ENCODE assay signal across 10 mouse cellular contexts in the genomic region with DNA sequence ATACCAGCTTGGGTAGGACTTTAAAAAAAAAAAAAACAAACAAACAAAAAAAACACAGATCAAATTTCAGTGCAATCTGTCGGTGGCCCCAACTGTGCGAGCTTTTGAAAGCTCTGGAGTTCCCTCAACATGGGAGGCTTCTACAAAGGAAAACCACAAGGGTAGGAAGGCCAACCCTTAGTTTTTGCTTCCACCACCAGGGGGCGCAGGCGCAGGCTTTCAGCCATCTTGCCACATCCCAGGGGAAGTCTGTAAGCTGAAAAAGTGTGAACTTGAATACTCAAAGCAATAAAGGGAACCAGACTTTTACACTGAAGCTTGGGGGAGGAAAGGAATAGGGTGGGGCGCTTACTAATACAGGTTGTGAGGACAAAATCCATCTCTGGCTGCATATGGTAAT. TPM values are rescaled to one million over a fixed set of nuclear protein-coding genes. Genes with fewer than 3 reads are reported as not detected.
DNase-seq lines count a peak whose midpoint lies in the region; ATAC-seq and TF ChIP-seq lines count a peak whose summit lies in the region.
"Had no signal": no experiment of that assay in that cellular context is flagged by ENCODE, and none has a peak within 500 bp of the region (broad histone marks: within the 10 kb centered on the region; RNA-seq: fewer than 3 reads in every experiment).

No protein-coding gene starts in this region.

- DNase-seq in hindbrain, embryonic 11.5 days (ENCODE audit: low spot score), result peak; percentile 80
- peak; percentile 78 for DNase-seq in NIH3T3 (ENCODE audit: low read depth)
- peak; percentile 32 for DNase-seq in cerebellum, adult 9-11 months
- DNase-seq in gastrocnemius, postnatal 25 days, result peak; percentile 12
- DNase-seq in layer of hippocampus, postnatal 25 days (ENCODE audit: extremely low spot score in 1 of 2, low spot score in 1 of 2), result peak; percentile 56 to 66
- peak; percentile 19 for DNase-seq in midbrain, postnatal 0 days (ENCODE audit: low spot score)
- DNase-seq in testis, postnatal 10 days (ENCODE audit: low spot score), result peak; percentile 89

- 32% methylated on average over 5 of the region's 5 CpGs for WGBS in hindbrain, embryonic 11.5 days
- 35% methylated on average over 5 of the region's 5 CpGs for WGBS in hindbrain, embryonic 12.5 days
- 38% methylated on average over 5 of the region's 5 CpGs for WGBS in midbrain, postnatal 0 days

- no peak overlapping the region for H3K9ac ChIP-seq in hindbrain, embryonic 11.5 days (ENCODE audit: low read depth, low read length)
- no peak overlapping the region for H3K9ac ChIP-seq in hindbrain, embryonic 12.5 days
- no peak overlapping the region for H3K9ac ChIP-seq in midbrain, postnatal 0 days (replicated peaks; ENCODE audit: low read length, poor library complexity, severe bottlenecking)
- H3K9ac ChIP-seq: embryonic facial prominence, embryonic 13.5 days had no signal

- no peak for ATAC-seq in hindbrain, embryonic 11.5 days (ENCODE audit: low FRiP score)
- no peak for ATAC-seq in hindbrain, embryonic 12.5 days (ENCODE audit: low FRiP score)
- no peak for ATAC-seq in midbrain, postnatal 0 days (ENCODE audit: low FRiP score)

- H3K4me3 ChIP-seq in hindbrain, embryonic 11.5 days (ENCODE audit: low read depth, low read length), result no peak overlapping the region
- no peak overlapping the region for H3K4me3 ChIP-seq in hindbrain, embryonic 12.5 days
- no peak overlapping the region for H3K4me3 ChIP-seq in midbrain, postnatal 0 days (ENCODE audit: low read depth, low read length)
- H3K4me3 ChIP-seq: embryonic facial prominence, embryonic 13.5 days had no signal

- H3K9me3 ChIP-seq in hindbrain, embryonic 11.5 days (ENCODE audit: control insufficient read depth, low read length), result no peaks in the 10 kb centered on the region
- no peaks in the 10 kb centered on the region for H3K9me3 ChIP-seq in hindbrain, embryonic 12.5 days (replicated peaks)
- no peaks in the 10 kb centered on the region for H3K9me3 ChIP-seq in midbrain, postnatal 0 days (ENCODE audit: low read length)
- H3K9me3 ChIP-seq: embryonic facial prominence, embryonic 13.5 days had no signal

- H3K27me3 ChIP-seq in hindbrain, embryonic 11.5 days (ENCODE audit: control insufficient read depth, insufficient read depth, low read length), result no peaks in the 10 kb centered on the region
- no peaks in the 10 kb centered on the region for H3K27me3 ChIP-seq in hindbrain, embryonic 12.5 days
- no peaks in the 10 kb centered on the region for H3K27me3 ChIP-seq in midbrain, postnatal 0 days (ENCODE audit: insufficient read depth, low read length)
- H3K27me3 ChIP-seq: embryonic facial prominence, embryonic 13.5 days had no signal

- peak; percentile 67 for TF ChIP-seq CTCF in midbrain, postnatal 0 days (IDR thresholded peaks at IDR 0.05)

- no peaks in the 10 kb centered on the region for H3K36me3 ChIP-seq in hindbrain, embryonic 11.5 days (ENCODE audit: control insufficient read depth, insufficient read depth, low read length)
- H3K36me3 ChIP-seq in hindbrain, embryonic 12.5 days, result no peaks in the 10 kb centered on the region
- H3K36me3 ChIP-seq in midbrain, postnatal 0 days (ENCODE audit: insufficient read depth, low read length), result no peaks in the 10 kb centered on the region
- H3K36me3 ChIP-seq: embryonic facial prominence, embryonic 13.5 days had no signal

- no peak overlapping the region for H3K27ac ChIP-seq in hindbrain, embryonic 11.5 days (ENCODE audit: low read depth, low read length)
- H3K27ac ChIP-seq in hindbrain, embryonic 12.5 days, result no peak overlapping the region
- no peak overlapping the region for H3K27ac ChIP-seq in midbrain, postnatal 0 days (ENCODE audit: low read depth, low read length)
- H3K27ac ChIP-seq: embryonic facial prominence, embryonic 13.5 days; macrophage had no signal

- H3K4me1 ChIP-seq in hindbrain, embryonic 11.5 days (replicated peaks; ENCODE audit: control insufficient read depth, insufficient read depth, low read length), result no peaks in the 10 kb centered on the region
- no peaks in the 10 kb centered on the region for H3K4me1 ChIP-seq in hindbrain, embryonic 12.5 days
- no peaks in the 10 kb centered on the region for H3K4me1 ChIP-seq in midbrain, postnatal 0 days (ENCODE audit: insufficient read depth, low read length)
- H3K4me1 ChIP-seq: embryonic facial prominence, embryonic 13.5 days had no signal

- H3K4me2 ChIP-seq in hindbrain, embryonic 11.5 days (replicated peaks; ENCODE audit: low read depth, low read length), result no peak overlapping the region
- H3K4me2 ChIP-seq in hindbrain, embryonic 12.5 days (replicated peaks), result no peak overlapping the region
- no peak overlapping the region for H3K4me2 ChIP-seq in midbrain, postnatal 0 days (ENCODE audit: low read depth, low read length, poor library complexity, severe bottlenecking)
- H3K4me2 ChIP-seq: embryonic facial prominence, embryonic 13.5 days had no signal

RNA-seq across cellular contexts. Expression of a gene that starts 1.0 kb away (rescaled TPM):
- not detected in 2 replicates for polyA plus RNA-seq in hindbrain, embryonic 11.5 days (2014; fragmentation: Nextera tagmentation; extraction: Ambion mirVana)
- not detected in 2 replicates for polyA plus RNA-seq in hindbrain, embryonic 12.5 days (2016; fragmentation: Nextera tagmentation; extraction: Ambion mirVana)
- total RNA-seq in gastrocnemius, postnatal 25 days (2021), result not detected
- total RNA-seq in layer of hippocampus, postnatal 25 days (2021), result not detected
- not detected in 2 replicates for total RNA-seq in midbrain, postnatal 0 days (2014; rRNA removed)
- polyA plus RNA-seq in midbrain, postnatal 0 days (2015; fragmentation: Nextera tagmentation; extraction: Ambion mirVana), result not detected in 2 replicates
- polyA plus RNA-seq: embryonic facial prominence, embryonic 13.5 days; macrophage had no signal

RNA-seq across cellular contexts. Expression of a gene that starts 4.0 kb away (rescaled TPM):
- polyA plus RNA-seq in hindbrain, embryonic 11.5 days (2014; fragmentation: Nextera tagmentation; extraction: Ambion mirVana), result 0.31 TPM in 1 of 2 replicates, not detected in the other
- polyA plus RNA-seq in hindbrain, embryonic 12.5 days (2016; fragmentation: Nextera tagmentation; extraction: Ambion mirVana), result 0.31 TPM in 1 of 2 replicates, not detected in the other
- total RNA-seq in gastrocnemius, postnatal 25 days (2021), result not detected
- under 1 TPM in 1 of 2 experiments, not detected in 1; 0.49 TPM for total RNA-seq in layer of hippocampus, postnatal 25 days (2021)
- total RNA-seq in midbrain, postnatal 0 days (2014; rRNA removed), result 0.49 TPM in 1 of 2 replicates, not detected in the other
- 0.11 TPM in 1 of 2 replicates, not detected in the other for polyA plus RNA-seq in midbrain, postnatal 0 days (2015; fragmentation: Nextera tagmentation; extraction: Ambion mirVana)
- polyA plus RNA-seq: embryonic facial prominence, embryonic 13.5 days; macrophage had no signal

RNA-seq across cellular contexts. Expression of a gene that starts 39.2 kb away (rescaled TPM):
- polyA plus RNA-seq in hindbrain, embryonic 11.5 days (2014; fragmentation: Nextera tagmentation; extraction: Ambion mirVana), result not detected in 2 replicates
- polyA plus RNA-seq in hindbrain, embryonic 12.5 days (2016; fragmentation: Nextera tagmentation; extraction: Ambion mirVana), result not detected in 2 replicates
- total RNA-seq in gastrocnemius, postnatal 25 days (2021), result not detected
- total RNA-seq in layer of hippocampus, postnatal 25 days (2021), result not detected
- total RNA-seq in midbrain, postnatal 0 days (2014; rRNA removed), result not detected in 2 replicates
- not detected in 2 replicates for polyA plus RNA-seq in midbrain, postnatal 0 days (2015; fragmentation: Nextera tagmentation; extraction: Ambion mirVana)
- polyA plus RNA-seq: embryonic facial prominence, embryonic 13.5 days; macrophage had no signal

RNA-seq across cellular contexts. Expression of a gene that starts 52.9 kb away (rescaled TPM):
- not detected in 2 replicates for polyA plus RNA-seq in hindbrain, embryonic 11.5 days (2014; fragmentation: Nextera tagmentation; extraction: Ambion mirVana)
- not detected in 2 replicates for polyA plus RNA-seq in hindbrain, embryonic 12.5 days (2016; fragmentation: Nextera tagmentation; extraction: Ambion mirVana)
- not detected for total RNA-seq in gastrocnemius, postnatal 25 days (2021)
- not detected for total RNA-seq in layer of hippocampus, postnatal 25 days (2021)
- total RNA-seq in midbrain, postnatal 0 days (2014; rRNA removed), result not detected in 2 replicates
- not detected in 2 replicates for polyA plus RNA-seq in midbrain, postnatal 0 days (2015; fragmentation: Nextera tagmentation; extraction: Ambion mirVana)
- polyA plus RNA-seq: embryonic facial prominence, embryonic 13.5 days; macrophage had no signal

Comparison
In these comparisons a context has a peak if more than half of its experiments do, and no peak if none do; other contexts are left out.
1. DNase-seq: peak in every context shown above with its lines; median percentile 89 in testis, postnatal 10 days; 80 in hindbrain, embryonic 11.5 days; 78 in NIH3T3; 61 in layer of hippocampus, postnatal 25 days; 32 in cerebellum, adult 9-11 months; 19 in midbrain, postnatal 0 days; 12 in gastrocnemius, postnatal 25 days.